Mouse (Mus musculus): ENCODE data around the gene Cyfip2. TPM values are rescaled to one million over a fixed set of nuclear protein-coding genes. Genes with fewer than 3 reads are reported as not detected.

Cyfip2 gene
- polyA plus RNA-seq, 1 experiment from 2014 or later, result 8.9 TPM

GRCm38 (mm10) chr11:46205639-46206409 is 106.8 kb downstream of the Cyfip2 start:
- WGBS, result 15% methylated on average over 17 of the region's 17 CpGs
- no peak overlapping the region for H3K4me3 ChIP-seq (ENCODE audit: control insufficient read depth in 1 of 2, insufficient read depth in 1 of 2, low read depth in 1 of 2, low read length in 2 of 2)
- no peak overlapping the region for H3K9ac ChIP-seq (ENCODE audit: low read length)
- H3K27ac ChIP-seq (replicated peaks in 1 of 2; ENCODE audit: control insufficient read depth in 1 of 2, insufficient read depth in 1 of 2, low read depth in 2 of 2, low read length in 2 of 2), result peak overlapping the region; percentile 25 to 71
- ATAC-seq (ENCODE audit: insufficient number of reproducible peaks, insufficient read depth, low FRiP score, low read depth), result no peak
- H3K36me3 ChIP-seq (ENCODE audit: control insufficient read depth, insufficient read depth, low read length), result no peaks in the 10 kb centered on the region
- peak overlapping the region; percentile 23; the same call in 1 of the 2 replicates for H3K4me2 ChIP-seq (ENCODE audit: low read length)
- no peaks in the 10 kb centered on the region for H3K9me3 ChIP-seq (ENCODE audit: control insufficient read depth, low read length)
- no peaks in the 10 kb centered on the region for H3K27me3 ChIP-seq (ENCODE audit: control insufficient read depth, insufficient read depth, low read length)
- H3K4me1 ChIP-seq (ENCODE audit: control insufficient read depth in 2 of 2, insufficient read depth in 2 of 2, low read length in 2 of 2), result peaks cover 39 to 47% of the 10 kb centered on the region in 2 experiments

- H3K4me3 ChIP-seq (ENCODE audit: control insufficient read depth in 1 of 2, insufficient read depth in 1 of 2, low read depth in 1 of 2, low read length in 2 of 2), result no peak overlapping the region
- WGBS, result 88% methylated on average over 9 of the region's 9 CpGs
- H3K9ac ChIP-seq (ENCODE audit: low read length), result no peak overlapping the region
- no peak overlapping the region for H3K4me2 ChIP-seq (ENCODE audit: low read length)
- no peaks in the 10 kb centered on the region for H3K27me3 ChIP-seq (ENCODE audit: control insufficient read depth, insufficient read depth, low read length)
- no peak overlapping the region; a peak in 1 of 4 replicates for H3K27ac ChIP-seq (replicated peaks in 1 of 2; ENCODE audit: control insufficient read depth in 1 of 2, insufficient read depth in 1 of 2, low read depth in 2 of 2, low read length in 2 of 2)
- peaks cover 38 to 51% of the 10 kb centered on the region in 2 experiments for H3K4me1 ChIP-seq (ENCODE audit: control insufficient read depth in 2 of 2, insufficient read depth in 2 of 2, low read length in 2 of 2)
- no peaks in the 10 kb centered on the region for H3K36me3 ChIP-seq (ENCODE audit: control insufficient read depth, insufficient read depth, low read length)
- no peaks in the 10 kb centered on the region for H3K9me3 ChIP-seq (ENCODE audit: control insufficient read depth, low read length)
- no peak for ATAC-seq (ENCODE audit: insufficient number of reproducible peaks, insufficient read depth, low FRiP score, low read depth)
These were observed 107.8 kb downstream of the Cyfip2 start for GRCm38 (mm10) chr11:46204841-46205240.

- Histone ChIP-seq H3K9ac (ENCODE audit: low read length) (no peak overlapping the region), H3K9me3 (ENCODE audit: control insufficient read depth, low read length) (no peaks in the 10 kb centered on the region), H3K4me2 (ENCODE audit: low read length) (peak overlapping the region; percentile 47), H3K4me1 (ENCODE audit: control insufficient read depth in 2 of 2, insufficient read depth in 2 of 2, low read length in 2 of 2) (peaks cover 44 to 52% of the 10 kb centered on the region in 2 experiments), H3K4me3 (ENCODE audit: control insufficient read depth in 1 of 2, insufficient read depth in 1 of 2, low read depth in 1 of 2, low read length in 2 of 2) (no peak overlapping the region), H3K36me3 (ENCODE audit: control insufficient read depth, insufficient read depth, low read length) (no peaks in the 10 kb centered on the region), H3K27ac (replicated peaks in 1 of 2; ENCODE audit: control insufficient read depth in 1 of 2, insufficient read depth in 1 of 2, low read depth in 2 of 2, low read length in 2 of 2) (peak overlapping the region; percentile 69 to 86), H3K27me3 (ENCODE audit: control insufficient read depth, insufficient read depth, low read length) (no peaks in the 10 kb centered on the region)
- ATAC-seq (ENCODE audit: insufficient number of reproducible peaks, insufficient read depth, low FRiP score, low read depth), result 0 out of 2 replicates have a peak, but pooled peaks have one; percentile 46
- 1% methylated on average over 10 of the region's 10 CpGs for WGBS
These were observed 110.1 kb downstream of the Cyfip2 start for GRCm38 (mm10) chr11:46202547-46202887.

GRCm38 (mm10) chr11:46201636-46202546 is 110.8 kb downstream of the Cyfip2 start:
- no peak overlapping the region for H3K9ac ChIP-seq (ENCODE audit: low read length)
- peaks cover 44 to 52% of the 10 kb centered on the region in 2 experiments for H3K4me1 ChIP-seq (ENCODE audit: control insufficient read depth in 2 of 2, insufficient read depth in 2 of 2, low read length in 2 of 2)
- no peak overlapping the region for H3K4me3 ChIP-seq (ENCODE audit: control insufficient read depth in 1 of 2, insufficient read depth in 1 of 2, low read depth in 1 of 2, low read length in 2 of 2)
- no peaks in the 10 kb centered on the region for H3K9me3 ChIP-seq (ENCODE audit: control insufficient read depth, low read length)
- peak overlapping the region; percentile 47 for H3K4me2 ChIP-seq (ENCODE audit: low read length)
- H3K36me3 ChIP-seq (ENCODE audit: control insufficient read depth, insufficient read depth, low read length), result no peaks in the 10 kb centered on the region
- peak; percentile 64 for ATAC-seq (ENCODE audit: insufficient number of reproducible peaks, insufficient read depth, low FRiP score, low read depth)
- peak overlapping the region; percentile 69 to 86 for H3K27ac ChIP-seq (replicated peaks in 1 of 2; ENCODE audit: control insufficient read depth in 1 of 2, insufficient read depth in 1 of 2, low read depth in 2 of 2, low read length in 2 of 2)
- 31% methylated on average over 20 of the region's 20 CpGs for whole genome bisulfite sequencing
- H3K27me3 ChIP-seq (ENCODE audit: control insufficient read depth, insufficient read depth, low read length), result no peaks in the 10 kb centered on the region

- H3K9ac ChIP-seq (ENCODE audit: low read length), result no peak overlapping the region
- no peak overlapping the region for H3K4me3 ChIP-seq (ENCODE audit: control insufficient read depth in 1 of 2, insufficient read depth in 1 of 2, low read depth in 1 of 2, low read length in 2 of 2)
- no peaks in the 10 kb centered on the region for H3K36me3 ChIP-seq (ENCODE audit: control insufficient read depth, insufficient read depth, low read length)
- no peaks in the 10 kb centered on the region for H3K9me3 ChIP-seq (ENCODE audit: control insufficient read depth, low read length)
- ATAC-seq (ENCODE audit: insufficient number of reproducible peaks, insufficient read depth, low FRiP score, low read depth), result no peak
- no peak overlapping the region for H3K4me2 ChIP-seq (ENCODE audit: low read length)
- peak overlapping the region in 1 of 2 experiments; percentile 69; a peak in 3 of 4 replicates for H3K27ac ChIP-seq (replicated peaks in 1 of 2; ENCODE audit: control insufficient read depth in 1 of 2, insufficient read depth in 1 of 2, low read depth in 2 of 2, low read length in 2 of 2)
- 93% methylated on average over 11 of the region's 11 CpGs for WGBS
- peaks cover 40 to 44% of the 10 kb centered on the region in 2 experiments for H3K4me1 ChIP-seq (ENCODE audit: control insufficient read depth in 2 of 2, insufficient read depth in 2 of 2, low read length in 2 of 2)
- no peaks in the 10 kb centered on the region for H3K27me3 ChIP-seq (ENCODE audit: control insufficient read depth, insufficient read depth, low read length)
These were observed 112.0 kb downstream of the Cyfip2 start for GRCm38 (mm10) chr11:46200664-46201063.

GRCm38 (mm10) chr11:46194175-46194574 is 118.5 kb downstream of the Cyfip2 start:
- 0 out of 4 replicates have a peak overlapping the region, but pooled peaks of 1 of the 2 experiments have one; percentile 14 for H3K27ac ChIP-seq (replicated peaks in 1 of 2; ENCODE audit: control insufficient read depth in 1 of 2, insufficient read depth in 1 of 2, low read depth in 2 of 2, low read length in 2 of 2)
- WGBS, result 70% methylated on average over 4 of the region's 4 CpGs
- no peak overlapping the region for H3K9ac ChIP-seq (ENCODE audit: low read length)
- no peak for ATAC-seq (ENCODE audit: insufficient number of reproducible peaks, insufficient read depth, low FRiP score, low read depth)
- H3K9me3 ChIP-seq (ENCODE audit: control insufficient read depth, low read length), result no peaks in the 10 kb centered on the region
- no peaks in the 10 kb centered on the region for H3K27me3 ChIP-seq (ENCODE audit: control insufficient read depth, insufficient read depth, low read length)
- H3K4me3 ChIP-seq (ENCODE audit: control insufficient read depth in 1 of 2, insufficient read depth in 1 of 2, low read depth in 1 of 2, low read length in 2 of 2), result no peak overlapping the region
- H3K36me3 ChIP-seq (ENCODE audit: control insufficient read depth, insufficient read depth, low read length), result no peaks in the 10 kb centered on the region
- H3K4me1 ChIP-seq (ENCODE audit: control insufficient read depth in 2 of 2, insufficient read depth in 2 of 2, low read length in 2 of 2), result peaks cover 7 to 16% of the 10 kb centered on the region in 2 experiments; a peak in 3 of 4 replicates
- H3K4me2 ChIP-seq (ENCODE audit: low read length), result no peak overlapping the region

GRCm38 (mm10) chr11:46188283-46188682 is 124.4 kb downstream of the Cyfip2 start:
- H3K36me3 ChIP-seq (ENCODE audit: control insufficient read depth, insufficient read depth, low read length), result no peaks in the 10 kb centered on the region
- H3K4me2 ChIP-seq (ENCODE audit: low read length), result no peak overlapping the region
- no peak overlapping the region for H3K27ac ChIP-seq (replicated peaks in 1 of 2; ENCODE audit: control insufficient read depth in 1 of 2, insufficient read depth in 1 of 2, low read depth in 2 of 2, low read length in 2 of 2)
- ATAC-seq (ENCODE audit: insufficient number of reproducible peaks, insufficient read depth, low FRiP score, low read depth), result no peak
- H3K27me3 ChIP-seq (ENCODE audit: control insufficient read depth, insufficient read depth, low read length), result no peaks in the 10 kb centered on the region
- H3K4me3 ChIP-seq (ENCODE audit: control insufficient read depth in 1 of 2, insufficient read depth in 1 of 2, low read depth in 1 of 2, low read length in 2 of 2), result no peak overlapping the region
- H3K4me1 ChIP-seq (ENCODE audit: control insufficient read depth in 2 of 2, insufficient read depth in 2 of 2, low read length in 2 of 2), result peaks cover 3 to 4% of the 10 kb centered on the region in 2 experiments; a peak in 2 of 4 replicates
- H3K9me3 ChIP-seq (ENCODE audit: control insufficient read depth, low read length), result no peaks in the 10 kb centered on the region
- WGBS, result 72% methylated on average over 2 of the region's 2 CpGs
- no peak overlapping the region for H3K9ac ChIP-seq (ENCODE audit: low read length)

Measured in heart, embryonic 14.5 days (tissue).